Mouse (Mus musculus) large intestine, adult 2 months (tissue): ENCODE results near the gene Cep57l1. TPM values are rescaled to one million over a fixed set of nuclear protein-coding genes. Genes with fewer than 3 reads are reported as not detected.
A peak's percentile ranks its signal among the peaks of the same experiment; 100 is the strongest.

Experiments
- DNase-seq: peaks from one replicate; pipeline ENCODE4 v3.0.0-alpha.2; 2012; ENCODE audit warnings: low read depth, low spot score
- WGBS: fragments of 180-500 bp; shearing (Covaris S2); methylation state at CpG from one replicate; pipeline ENCODE4 v1.1.7; 2018; 5-methylcytosine and 5-hydroxymethylcytosine counted together
- polyA plus RNA-seq: library from polyadenylated mRNA; depleted of rRNA; stranded (reverse); fragments of >200 nt; gene quantifications from 2 replicates; pipeline ENCODE4 v1.2.3, GENCODE M21; 2012; rRNA removed

Cep57l1 gene
- polyA plus RNA-seq, 1 experiment = 1.5 TPM

DNA sequence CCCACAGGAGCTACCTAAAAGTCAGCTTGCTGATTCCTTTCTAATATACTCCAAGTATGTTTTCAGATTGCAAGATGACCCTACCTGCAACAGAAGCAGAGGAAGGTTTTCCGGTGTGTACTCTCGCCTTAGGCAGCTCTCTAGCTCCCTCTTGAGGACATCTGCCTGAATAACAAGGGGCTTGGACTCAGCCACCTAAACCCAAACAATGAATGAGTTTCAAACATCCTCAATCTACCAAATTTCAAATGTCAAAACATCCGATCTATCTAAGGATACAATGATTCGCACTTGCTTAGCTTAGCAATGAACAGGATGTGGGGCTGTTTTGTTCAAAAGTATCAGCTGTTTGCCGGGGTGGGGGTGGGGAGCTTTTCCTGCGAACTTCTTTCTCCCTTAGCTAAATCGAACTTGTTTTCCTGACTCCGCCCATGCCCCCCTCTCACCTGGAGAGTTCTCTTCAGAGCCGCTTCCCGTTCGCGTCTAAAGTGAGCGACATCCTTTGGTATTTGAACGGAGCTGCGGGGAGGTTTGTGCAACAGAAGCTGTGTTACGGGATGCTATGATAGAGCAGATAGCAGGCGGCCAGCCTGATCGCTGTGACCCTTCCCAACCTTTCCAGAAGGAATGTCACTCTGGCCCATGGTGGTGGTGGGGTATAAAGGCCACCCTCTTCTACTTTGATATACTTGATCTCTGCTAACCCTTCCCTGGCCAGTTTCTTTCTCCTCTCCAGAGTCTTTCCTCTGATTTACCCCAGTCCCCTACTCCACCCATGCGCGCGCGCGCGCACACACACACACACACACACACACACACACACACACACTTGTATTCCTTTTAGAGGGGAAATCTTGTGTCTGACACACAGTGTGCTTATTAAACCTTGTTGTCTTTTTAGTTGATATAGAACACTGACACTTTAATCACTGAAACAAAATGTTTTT lies 119.5 kb downstream of the Cep57l1 start:
- DNase-seq = peak; percentile 44
- WGBS = 20% methylated on average over 24 of the region's 24 CpGs

DNA sequence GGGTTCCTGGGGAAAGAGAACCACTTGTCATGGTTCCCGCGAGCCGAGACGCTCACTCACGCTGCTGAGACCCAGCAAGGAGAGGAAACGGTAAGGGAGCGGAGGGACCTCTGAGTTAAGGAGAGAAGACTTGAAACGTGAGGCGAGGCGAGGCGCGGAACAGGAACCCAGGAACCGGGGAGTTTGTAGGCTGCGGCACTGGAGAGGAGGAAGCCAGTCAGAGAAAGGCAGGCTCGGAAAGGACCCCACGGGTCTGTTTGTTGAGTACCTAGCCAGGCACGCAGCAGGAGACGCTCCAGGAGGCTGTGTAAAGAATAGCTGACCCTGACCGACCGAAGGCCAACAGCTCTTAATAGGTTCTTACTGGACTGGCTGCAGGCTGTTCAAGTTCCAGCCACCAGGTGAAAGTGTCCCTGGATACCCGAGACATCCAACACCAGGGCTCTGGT lies 125.1 kb downstream of the Cep57l1 start:
- DNase-seq = no peak
- 3% methylated on average over 21 of the region's 21 CpGs for WGBS

DNA sequence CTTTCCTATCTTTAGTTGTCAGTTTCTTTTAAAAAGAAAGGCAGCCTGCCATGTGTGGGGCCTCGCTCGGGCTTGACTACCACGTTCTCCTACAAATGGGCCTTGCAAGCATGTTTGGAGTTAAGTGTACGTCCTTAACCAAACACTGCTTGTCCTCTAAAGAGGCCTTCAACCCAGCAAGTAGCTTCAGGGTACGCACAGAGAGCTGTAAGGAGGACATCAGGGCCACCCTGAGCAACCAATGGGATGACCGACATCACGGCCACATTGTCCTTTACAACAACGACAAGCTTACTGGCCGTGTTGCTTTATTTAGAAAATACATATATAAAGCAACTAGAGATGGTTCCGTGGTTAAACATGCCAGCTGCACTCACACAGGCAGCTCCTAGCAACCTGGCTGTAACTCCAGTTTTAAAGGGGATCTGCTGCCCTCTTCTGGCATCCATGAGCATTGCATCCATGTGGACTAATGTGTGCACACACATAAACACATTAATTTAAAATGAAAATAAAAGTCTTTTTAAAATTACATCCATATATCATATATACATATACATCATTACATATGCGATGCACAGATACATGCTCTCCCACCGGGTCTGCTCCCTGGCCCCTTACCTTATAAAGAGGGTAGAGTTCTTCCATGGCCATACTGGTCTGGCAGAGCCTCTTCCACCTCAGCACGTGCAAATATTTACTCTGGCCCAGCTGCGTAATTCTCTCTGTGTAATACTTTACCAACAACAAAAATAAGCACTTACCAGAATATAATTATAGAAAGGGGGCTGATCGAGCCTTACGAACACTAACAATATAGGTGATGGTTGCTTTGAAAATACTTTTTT lies 126.9 kb downstream of the Cep57l1 start:
- WGBS = 29% methylated on average over 16 of the region's 16 CpGs
- peak; percentile 63 for DNase-seq

GRCm38 (mm10) chr10:41678746-41679360 lies 130.8 kb downstream of the Cep57l1 start:
- 41% methylated on average over 18 of the region's 18 CpGs for WGBS
- no peak for DNase-seq

- WGBS = 49% methylated on average over 8 of the region's 8 CpGs
- no peak for DNase-seq
Measured at GRCm38 (mm10) chr10:41677396-41677795, 132.3 kb downstream of the Cep57l1 start.

GRCm38 (mm10) chr10:41676661-41677061 lies 133.0 kb downstream of the Cep57l1 start:
- DNase-seq = no peak
- WGBS = 65% methylated on average over 6 of the region's 6 CpGs

DNA sequence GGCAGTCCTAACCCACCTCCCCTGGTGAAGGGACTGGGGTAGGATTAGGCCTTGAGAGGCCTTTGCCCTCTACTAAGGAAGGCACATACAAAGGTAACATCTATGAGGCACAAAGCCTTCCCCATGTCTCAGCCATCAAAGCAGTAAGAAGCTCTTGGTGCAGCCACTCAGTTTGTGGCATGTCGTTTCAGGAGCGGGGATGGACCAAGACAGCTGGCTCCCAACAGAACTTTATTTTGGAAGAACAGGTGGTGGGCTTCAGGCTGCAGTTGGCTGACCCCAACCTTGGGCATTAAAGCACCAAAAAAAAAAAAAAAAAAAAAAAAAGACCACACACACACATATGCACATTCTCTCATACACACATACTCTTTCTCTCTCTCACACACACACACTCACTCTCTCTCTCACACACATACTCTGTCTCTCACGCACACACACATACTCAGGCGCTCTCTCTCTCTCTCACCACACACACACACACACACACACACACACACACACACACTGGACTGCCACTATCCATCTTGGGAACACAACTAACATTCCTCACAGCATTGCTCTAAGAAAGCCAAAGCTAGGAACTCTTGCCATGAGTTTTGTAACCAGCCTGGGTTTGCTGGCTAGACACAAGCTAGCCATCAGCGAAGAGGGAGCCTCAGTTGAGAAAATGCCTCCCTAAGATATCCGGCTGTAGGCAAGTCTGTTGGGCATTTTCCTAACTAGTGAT lies 133.7 kb downstream of the Cep57l1 start:
- WGBS = 85% methylated on average over 6 of the region's 6 CpGs
- no peak for DNase-seq

- no peak for DNase-seq
- 53% methylated on average over 6 of the region's 6 CpGs for WGBS
Measured at GRCm38 (mm10) chr10:41675243-41675642, 134.4 kb downstream of the Cep57l1 start.

GRCm38 (mm10) chr10:41674362-41674761 lies 135.3 kb downstream of the Cep57l1 start:
- 48% methylated on average over 3 of the region's 3 CpGs for WGBS
- DNase-seq = no peak

DNA sequence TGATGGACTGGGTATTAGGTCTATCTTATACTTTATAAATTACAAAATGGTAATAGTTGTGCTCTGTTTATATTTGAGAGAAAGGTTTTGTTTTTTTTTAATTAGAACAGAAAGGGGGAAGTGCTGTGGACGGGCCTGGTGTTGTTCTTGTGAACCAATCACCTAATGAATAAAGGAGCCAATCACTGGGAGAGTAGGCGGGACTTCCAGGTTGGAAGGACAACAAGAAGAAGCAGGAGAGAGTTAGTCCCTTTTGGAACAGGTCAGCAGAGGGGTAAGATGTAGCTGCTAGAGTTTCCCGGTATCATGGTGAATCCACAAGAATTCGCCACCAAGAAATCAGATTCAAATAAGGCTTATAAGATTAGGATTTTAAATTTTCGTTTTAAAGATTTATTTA lies 139.5 kb downstream of the Cep57l1 start:
- WGBS = 80% methylated on average over 5 of the region's 5 CpGs
- DNase-seq = no peak

Other genes starting within 250 kb of the Cep57l1 start
- gene Ccdc162, start 93.2 kb downstream of the Cep57l1 start, polyA plus RNA-seq = 0.86 and 0.88 TPM in 2 replicates
- gene Sesn1, start 64 bp upstream of the Cep57l1 start, polyA plus RNA-seq = 32.4 and 54.8 TPM in 2 replicates
- 0.31 and 0.93 TPM in 2 replicates for gene Armc2, start 208.6 kb upstream of the Cep57l1 start, polyA plus RNA-seq